Mouse (Mus musculus) embryonic fibroblast, embryonic 13.5 days (primary cell): Measurements from ENCODE around the gene Eno4.
A peak's percentile ranks its signal among the peaks of the same experiment; 100 is the strongest.

Experiments used
- CTCF ChIP-seq: IDR thresholded peaks from 2 replicates; pipeline ENCODE4 v1.5.1; 2011; ENCODE audit warnings: mild to moderate bottlenecking, control low read depth, low read length, moderate library complexity, borderline replicate concordance; ENCODE audit not compliant: insufficient read depth
- POLR2A ChIP-seq: IDR thresholded peaks from 2 replicates; pipeline ENCODE4 v1.6.1; 2011; ENCODE audit warnings: low read depth, mild to moderate bottlenecking, control low read depth, low read length, moderate library complexity

DNA sequence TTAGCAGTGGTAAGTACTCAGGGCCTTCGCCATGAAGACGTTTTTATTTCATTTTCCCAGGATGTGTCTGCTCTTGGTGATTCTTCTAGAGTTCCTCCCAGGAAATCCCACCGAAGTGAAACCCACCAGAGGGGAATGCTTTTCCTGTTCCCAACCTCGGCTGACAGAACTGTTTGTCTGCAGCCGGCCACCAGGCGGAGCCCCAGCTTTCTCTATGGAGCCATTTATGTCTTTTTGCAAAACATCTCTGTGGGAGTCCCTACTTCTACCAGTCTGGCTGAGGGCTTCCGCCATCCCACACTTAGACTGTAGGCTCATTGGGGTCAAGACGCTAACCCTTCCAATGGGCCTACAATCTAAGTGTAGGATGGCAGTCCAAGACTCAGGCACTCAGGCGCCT is 31.8 kb upstream of the Eno4 start:
- TF ChIP-seq CTCF = 0 out of 2 replicates have a peak, but pooled peaks have one; percentile 21
- TF ChIP-seq POLR2A = no peak
